In genomic region chr11:94991641-94992479, GRCm38 (mm10) we compare ENCODE assay signal across 9 mouse cellular contexts. TPM values are rescaled to one million over a fixed set of nuclear protein-coding genes. Genes with fewer than 3 reads are reported as not detected.
A peak's percentile ranks its signal among the peaks of the same experiment; 100 is the strongest.
DNase-seq lines count a peak whose midpoint lies in the region; ATAC-seq and TF ChIP-seq lines count a peak whose summit lies in the region.
"Had no signal": no experiment of that assay in that cellular context is flagged by ENCODE, and none has a peak within 500 bp of the region (broad histone marks: within the 10 kb centered on the region; RNA-seq: fewer than 3 reads in every experiment).

No protein-coding gene starts in this region.

- TF ChIP-seq CTCF in cerebellum, adult 2 months (IDR thresholded peaks at IDR 0.05; ENCODE audit: borderline replicate concordance, insufficient read depth, low read depth, low read length) = no peak
- TF ChIP-seq CTCF in liver, embryonic 14.5 days (IDR thresholded peaks at IDR 0.05; ENCODE audit: low read depth) = no peak

- WGBS in cerebellum, adult 2 months = under 1% methylated on average over 99 of the region's 99 CpGs
- under 1% methylated on average over 30 of the region's 99 CpGs for WGBS in embryonic facial prominence, embryonic 14.5 days
- WGBS in hindbrain, embryonic 13.5 days = under 1% methylated on average over 99 of the region's 99 CpGs
- WGBS in liver, embryonic 14.5 days (ENCODE audit: insufficient replicate concordance) = under 1% methylated on average over 90 of the region's 99 CpGs
- WGBS in neural tube, embryonic 11.5 days = under 1% methylated on average over 89 of the region's 99 CpGs

- H3K4me1 ChIP-seq in cerebellum, adult 2 months (ENCODE audit: control insufficient read depth, insufficient read depth, low read length) = peaks cover 21% of the 10 kb centered on the region; the same call in 1 of the 2 replicates
- H3K4me1 ChIP-seq in embryonic facial prominence, embryonic 14.5 days (ENCODE audit: control insufficient read depth, insufficient read depth, low read length) = peaks cover 55% of the 10 kb centered on the region
- peaks cover 83% of the 10 kb centered on the region for H3K4me1 ChIP-seq in hindbrain, embryonic 13.5 days (replicated peaks)
- H3K4me1 ChIP-seq in liver, embryonic 14.5 days (replicated peaks; ENCODE audit: control insufficient read depth in 2 of 2, insufficient read depth in 2 of 2, low read length in 1 of 2) = peaks cover 58 to 66% of the 10 kb centered on the region in 2 experiments
- peaks cover 51% of the 10 kb centered on the region for H3K4me1 ChIP-seq in neural tube, embryonic 11.5 days (ENCODE audit: control insufficient read depth, insufficient read depth, low read length)

- peak overlapping the region; percentile 96 for H3K4me2 ChIP-seq in embryonic facial prominence, embryonic 14.5 days (ENCODE audit: low read depth, low read length)
- H3K4me2 ChIP-seq in hindbrain, embryonic 13.5 days = peak overlapping the region; percentile 100
- peak overlapping the region; percentile 82 for H3K4me2 ChIP-seq in liver, embryonic 14.5 days (ENCODE audit: low read depth)
- peak overlapping the region; percentile 100 for H3K4me2 ChIP-seq in neural tube, embryonic 11.5 days (ENCODE audit: low read depth)

- ATAC-seq in embryonic facial prominence, embryonic 14.5 days (ENCODE audit: low read depth) = no peak
- no peak for ATAC-seq in hindbrain, embryonic 13.5 days (ENCODE audit: low FRiP score)
- ATAC-seq in liver, embryonic 14.5 days (ENCODE audit: insufficient read depth) = peak; percentile 12; the same call in 1 of the 2 replicates
- no peak for ATAC-seq in neural tube, embryonic 11.5 days (ENCODE audit: insufficient read depth, low FRiP score, low TSS enrichment)
- ATAC-seq in erythroid progenitor cell, adult 5-6 weeks (replicated peaks; ENCODE audit: low FRiP score, poor library complexity, severe bottlenecking) = no peak

- H3K9ac ChIP-seq in embryonic facial prominence, embryonic 14.5 days (ENCODE audit: low read depth, low read length) = peak overlapping the region; percentile 92
- H3K9ac ChIP-seq in hindbrain, embryonic 13.5 days = peak overlapping the region; percentile 99
- peak overlapping the region; percentile 96 for H3K9ac ChIP-seq in liver, embryonic 14.5 days (replicated peaks)
- H3K9ac ChIP-seq in neural tube, embryonic 11.5 days (ENCODE audit: low read length) = peak overlapping the region; percentile 96

- TF ChIP-seq POLR2A in cerebellum, adult 2 months (IDR thresholded peaks at IDR 0.05; ENCODE audit: borderline replicate concordance, insufficient read depth, low read length) = no peak

- peak in 1 of 2 experiments; percentile 74 for DNase-seq in cerebellum, adult 2 months
- DNase-seq in cerebellum, adult 8-10 months = no peak
- DNase-seq in NIH3T3 (ENCODE audit: low read depth) = peak; percentile 54
- DNase-seq in embryonic facial prominence, embryonic 14.5 days (ENCODE audit: low spot score) = no peak
- DNase-seq in liver, embryonic 14.5 days (ENCODE audit: low read depth in 3 of 3, low spot score in 3 of 3) = no peak
- peak; percentile 53 for DNase-seq in neural tube, embryonic 11.5 days (ENCODE audit: low spot score)

- H3K36me3 ChIP-seq in embryonic facial prominence, embryonic 14.5 days (ENCODE audit: control insufficient read depth, insufficient read depth, low read length) = peaks cover 7% of the 10 kb centered on the region
- peaks cover 10% of the 10 kb centered on the region for H3K36me3 ChIP-seq in hindbrain, embryonic 13.5 days
- peaks cover 12% of the 10 kb centered on the region for H3K36me3 ChIP-seq in liver, embryonic 14.5 days (replicated peaks; ENCODE audit: control insufficient read depth, insufficient read depth, low read depth)
- no peaks in the 10 kb centered on the region for H3K36me3 ChIP-seq in neural tube, embryonic 11.5 days (ENCODE audit: control insufficient read depth, insufficient read depth, low read length)

- no peak for TF ChIP-seq EP300 in liver, embryonic 14.5 days (IDR thresholded peaks at IDR 0.05; ENCODE audit: low read depth)

- H3K27ac ChIP-seq in cerebellum, adult 2 months (ENCODE audit: insufficient read depth, low read length) = peak overlapping the region; percentile 97
- peak overlapping the region; percentile 94 for H3K27ac ChIP-seq in embryonic facial prominence, embryonic 14.5 days (replicated peaks; ENCODE audit: low read depth, low read length)
- H3K27ac ChIP-seq in hindbrain, embryonic 13.5 days = peak overlapping the region; percentile 97
- H3K27ac ChIP-seq in liver, embryonic 14.5 days = peak overlapping the region; percentile 66
- H3K27ac ChIP-seq in neural tube, embryonic 11.5 days (ENCODE audit: low read depth, low read length) = peak overlapping the region; percentile 89

- H3K9me3 ChIP-seq in embryonic facial prominence, embryonic 14.5 days (ENCODE audit: control insufficient read depth, low read length) = no peaks in the 10 kb centered on the region
- H3K9me3 ChIP-seq in hindbrain, embryonic 13.5 days = no peaks in the 10 kb centered on the region
- H3K9me3 ChIP-seq in liver, embryonic 14.5 days (ENCODE audit: control insufficient read depth, low read length) = no peaks in the 10 kb centered on the region
- H3K9me3 ChIP-seq in neural tube, embryonic 11.5 days (ENCODE audit: control insufficient read depth, low read length) = no peaks in the 10 kb centered on the region

- H3K27me3 ChIP-seq in cerebellum, adult 2 months (ENCODE audit: control insufficient read depth, insufficient read depth, low read length) = no peaks in the 10 kb centered on the region
- H3K27me3 ChIP-seq in embryonic facial prominence, embryonic 14.5 days (replicated peaks; ENCODE audit: control insufficient read depth, insufficient read depth, low read length) = no peaks in the 10 kb centered on the region
- no peaks in the 10 kb centered on the region for H3K27me3 ChIP-seq in hindbrain, embryonic 13.5 days
- no peaks in the 10 kb centered on the region for H3K27me3 ChIP-seq in liver, embryonic 14.5 days (ENCODE audit: control insufficient read depth, insufficient read depth, low read length)
- H3K27me3 ChIP-seq in neural tube, embryonic 11.5 days (ENCODE audit: control insufficient read depth, insufficient read depth, low read length) = no peaks in the 10 kb centered on the region

- H3K4me3 ChIP-seq in cerebellum, adult 2 months (replicated peaks; ENCODE audit: insufficient read depth, low read depth, low read length) = peak overlapping the region; percentile 82
- H3K4me3 ChIP-seq in embryonic facial prominence, embryonic 14.5 days (ENCODE audit: low read depth, low read length) = peak overlapping the region; percentile 91
- peak overlapping the region; percentile 97 for H3K4me3 ChIP-seq in hindbrain, embryonic 13.5 days
- peak overlapping the region; percentile 63 to 96 for H3K4me3 ChIP-seq in liver, embryonic 14.5 days (ENCODE audit: insufficient read depth in 1 of 2, low read depth in 2 of 2, low read length in 2 of 2)
- H3K4me3 ChIP-seq in neural tube, embryonic 11.5 days (ENCODE audit: low read depth, low read length) = peak overlapping the region; percentile 98

RNA-seq across cellular contexts. Expression of gene Ppp1r9b, which starts 1.0 kb away (rescaled TPM):
- polyA plus RNA-seq in cerebellum, adult 2 months (2012; rRNA removed) = 149 and 153 TPM in 2 replicates
- 16.0 and 16.1 TPM in 2 replicates for polyA plus RNA-seq in embryonic facial prominence, embryonic 14.5 days (2014; fragmentation: Nextera tagmentation; extraction: Ambion mirVana)
- 16.9 and 17.3 TPM in 2 replicates for polyA plus RNA-seq in hindbrain, embryonic 13.5 days (2015; fragmentation: Nextera tagmentation; extraction: Ambion mirVana)
- 14.1 and 14.9 TPM in 2 replicates for polyA plus RNA-seq in liver, embryonic 14.5 days (2012; rRNA removed)
- 8.8 and 10.4 TPM in 2 replicates for polyA plus RNA-seq in liver, embryonic 14.5 days (2014; fragmentation: Nextera tagmentation; extraction: Ambion mirVana)
- 15.3 and 17.0 TPM in 2 replicates for polyA plus RNA-seq in neural tube, embryonic 11.5 days (2014; fragmentation: Nextera tagmentation; extraction: Ambion mirVana)
- 59.5 and 71.4 TPM in 2 replicates for total RNA-seq in erythroid progenitor cell, adult 5-6 weeks (2015; ENCODE audit: low replicate concordance)
- total RNA-seq in erythroid progenitor cell, adult 5-6 weeks (2017; ENCODE audit: low replicate concordance) = 98.2 and 125 TPM in 2 replicates

RNA-seq across cellular contexts. Expression of gene Sgca, which starts 15.7 kb away (rescaled TPM):
- 1.9 and 3.9 TPM in 2 replicates for polyA plus RNA-seq in cerebellum, adult 2 months (2012; rRNA removed)
- polyA plus RNA-seq in embryonic facial prominence, embryonic 14.5 days (2014; fragmentation: Nextera tagmentation; extraction: Ambion mirVana) = 18.6 and 19.5 TPM in 2 replicates
- polyA plus RNA-seq in hindbrain, embryonic 13.5 days (2015; fragmentation: Nextera tagmentation; extraction: Ambion mirVana) = 0.23 and 0.52 TPM in 2 replicates
- 0.04 TPM in 1 of 2 replicates, not detected in the other for polyA plus RNA-seq in liver, embryonic 14.5 days (2012; rRNA removed)
- not detected in 2 replicates for polyA plus RNA-seq in liver, embryonic 14.5 days (2014; fragmentation: Nextera tagmentation; extraction: Ambion mirVana)
- polyA plus RNA-seq in neural tube, embryonic 11.5 days (2014; fragmentation: Nextera tagmentation; extraction: Ambion mirVana) = 1.9 and 2.2 TPM in 2 replicates
- not detected in 2 replicates for total RNA-seq in erythroid progenitor cell, adult 5-6 weeks (2015; ENCODE audit: low replicate concordance)
- not detected in 2 replicates for total RNA-seq in erythroid progenitor cell, adult 5-6 weeks (2017; ENCODE audit: low replicate concordance)

RNA-seq across cellular contexts. Expression of gene Samd14, which starts 17.8 kb away (rescaled TPM):
- 80.7 and 89.4 TPM in 2 replicates for polyA plus RNA-seq in cerebellum, adult 2 months (2012; rRNA removed)
- polyA plus RNA-seq in embryonic facial prominence, embryonic 14.5 days (2014; fragmentation: Nextera tagmentation; extraction: Ambion mirVana) = 21.9 and 29.0 TPM in 2 replicates
- polyA plus RNA-seq in hindbrain, embryonic 13.5 days (2015; fragmentation: Nextera tagmentation; extraction: Ambion mirVana) = 132 and 142 TPM in 2 replicates
- polyA plus RNA-seq in liver, embryonic 14.5 days (2012; rRNA removed) = 33.1 and 41.9 TPM in 2 replicates
- 24.7 and 34.2 TPM in 2 replicates for polyA plus RNA-seq in liver, embryonic 14.5 days (2014; fragmentation: Nextera tagmentation; extraction: Ambion mirVana)
- 53.1 and 56.2 TPM in 2 replicates for polyA plus RNA-seq in neural tube, embryonic 11.5 days (2014; fragmentation: Nextera tagmentation; extraction: Ambion mirVana)
- total RNA-seq in erythroid progenitor cell, adult 5-6 weeks (2015; ENCODE audit: low replicate concordance) = 103 TPM in 2 replicates
- total RNA-seq in erythroid progenitor cell, adult 5-6 weeks (2017; ENCODE audit: low replicate concordance) = 98.7 and 99.2 TPM in 2 replicates

RNA-seq across cellular contexts. Expression of gene Hils1, which starts 24.5 kb away (rescaled TPM):
- polyA plus RNA-seq in cerebellum, adult 2 months (2012; rRNA removed) = not detected in 2 replicates
- polyA plus RNA-seq in embryonic facial prominence, embryonic 14.5 days (2014; fragmentation: Nextera tagmentation; extraction: Ambion mirVana) = 0.25 and 0.61 TPM in 2 replicates
- not detected in 2 replicates for polyA plus RNA-seq in hindbrain, embryonic 13.5 days (2015; fragmentation: Nextera tagmentation; extraction: Ambion mirVana)
- not detected in 2 replicates for polyA plus RNA-seq in liver, embryonic 14.5 days (2012; rRNA removed)
- polyA plus RNA-seq in liver, embryonic 14.5 days (2014; fragmentation: Nextera tagmentation; extraction: Ambion mirVana) = not detected in 2 replicates
- not detected in 2 replicates for polyA plus RNA-seq in neural tube, embryonic 11.5 days (2014; fragmentation: Nextera tagmentation; extraction: Ambion mirVana)
- not detected in 2 replicates for total RNA-seq in erythroid progenitor cell, adult 5-6 weeks (2015; ENCODE audit: low replicate concordance)
- total RNA-seq in erythroid progenitor cell, adult 5-6 weeks (2017; ENCODE audit: low replicate concordance) = not detected in 2 replicates
- total RNA-seq: left cerebral cortex, postnatal 36 days had no signal

RNA-seq across cellular contexts. Expression of gene Pdk2, which starts 49.3 kb away (rescaled TPM):
- polyA plus RNA-seq in cerebellum, adult 2 months (2012; rRNA removed) = 219 and 247 TPM in 2 replicates
- polyA plus RNA-seq in embryonic facial prominence, embryonic 14.5 days (2014; fragmentation: Nextera tagmentation; extraction: Ambion mirVana) = 37.8 and 41.6 TPM in 2 replicates
- 24.2 and 25.5 TPM in 2 replicates for polyA plus RNA-seq in hindbrain, embryonic 13.5 days (2015; fragmentation: Nextera tagmentation; extraction: Ambion mirVana)
- 3.5 and 3.6 TPM in 2 replicates for polyA plus RNA-seq in liver, embryonic 14.5 days (2012; rRNA removed)
- 7.0 and 9.1 TPM in 2 replicates for polyA plus RNA-seq in liver, embryonic 14.5 days (2014; fragmentation: Nextera tagmentation; extraction: Ambion mirVana)
- 16.2 and 17.9 TPM in 2 replicates for polyA plus RNA-seq in neural tube, embryonic 11.5 days (2014; fragmentation: Nextera tagmentation; extraction: Ambion mirVana)
- total RNA-seq in erythroid progenitor cell, adult 5-6 weeks (2015; ENCODE audit: low replicate concordance) = 8.3 and 8.4 TPM in 2 replicates
- total RNA-seq in erythroid progenitor cell, adult 5-6 weeks (2017; ENCODE audit: low replicate concordance) = 2.3 and 3.2 TPM in 2 replicates

Comparison
In these comparisons a context has a peak if more than half of its experiments do, and no peak if none do; other contexts are left out.
1. DNase-seq: peak in NIH3T3 (single experiment) and neural tube, embryonic 11.5 days (single experiment); none in cerebellum, adult 8-10 months (single experiment), embryonic facial prominence, embryonic 14.5 days (single experiment) and liver, embryonic 14.5 days (0 of 3).
2. Peak in every context shown above with its lines, with median percentiles within 50 percentile points of each other: H3K27ac ChIP-seq, H3K4me3 ChIP-seq, H3K4me2 ChIP-seq and H3K9ac ChIP-seq.